Mouse (Mus musculus): ENCODE results near the gene Sowahc. TPM values are rescaled to one million over a fixed set of nuclear protein-coding genes. Genes with fewer than 3 reads are reported as not detected.

Gene Sowahc
- polyA plus RNA-seq, 1 experiment from 2014 or later: 11.4 TPM

Other genes with a start within 250 kb of the Sowahc start
- gene Sept10, start 106 bp upstream of the Sowahc start, polyA plus RNA-seq (2015; fragmentation: Nextera tagmentation; extraction: Ambion mirVana): 68.0 and 69.9 TPM in 2 replicates
- 71.3 and 72.0 TPM in 2 replicates for gene P4ha1, start 101.3 kb downstream of the Sowahc start, polyA plus RNA-seq (2015; fragmentation: Nextera tagmentation; extraction: Ambion mirVana)
- 1.8 and 5.7 TPM in 2 replicates for gene Gm10273, start 173.7 kb downstream of the Sowahc start, polyA plus RNA-seq (2015; fragmentation: Nextera tagmentation; extraction: Ambion mirVana)
- 0.14 and 0.60 TPM in 2 replicates for gene Pla2g12b, start 181.7 kb downstream of the Sowahc start, polyA plus RNA-seq (2015; fragmentation: Nextera tagmentation; extraction: Ambion mirVana)
- 2.1 and 2.7 TPM in 2 replicates for gene Oit3, start 219.8 kb downstream of the Sowahc start, polyA plus RNA-seq (2015; fragmentation: Nextera tagmentation; extraction: Ambion mirVana)